In genomic region chr6:114915915-114916714, GRCm38 (mm10) we compare ENCODE assay signal across 9 mouse cellular contexts. TPM values are rescaled to one million over a fixed set of nuclear protein-coding genes. Genes with fewer than 3 reads are reported as not detected.
DNase-seq lines count a peak whose midpoint lies in the region; ATAC-seq and TF ChIP-seq lines count a peak whose summit lies in the region.
"Had no signal": no experiment of that assay in that cellular context is flagged by ENCODE, and none has a peak within 500 bp of the region (broad histone marks: within the 10 kb centered on the region; RNA-seq: fewer than 3 reads in every experiment).

No protein-coding gene starts in this region.

- no peak for TF ChIP-seq CTCF in G1E (IDR thresholded peaks at IDR 0.05; ENCODE audit: low read depth, low read length)

- 47% methylated on average over 19 of the region's 19 CpGs for WGBS in heart, embryonic 14.5 days
- WGBS in liver, embryonic 16.5 days (ENCODE audit: insufficient replicate concordance) = 33% methylated on average over 19 of the region's 19 CpGs

- peak overlapping the region; percentile 62 for H3K9ac ChIP-seq in heart, embryonic 14.5 days (ENCODE audit: low read length)
- H3K9ac ChIP-seq in liver, embryonic 16.5 days (ENCODE audit: low read depth, low read length) = no peak overlapping the region; the same call in 1 of the 2 replicates

- DNase-seq in 416B (ENCODE audit: low read depth) (peak; percentile 77), G1E (ENCODE audit: low spot score) (peak; percentile 29)
- DNase-seq in cerebellum, adult 11 months = no peak
- no peak for DNase-seq in gastrocnemius, postnatal 36 days
- no peak for DNase-seq in spleen, postnatal 4 days (ENCODE audit: low spot score in 2 of 2)
- DNase-seq: cerebellum, postnatal 14 days had no signal

- H3K4me2 ChIP-seq in heart, embryonic 14.5 days (ENCODE audit: low read length) = peak overlapping the region; percentile 79
- peak overlapping the region; percentile 40 for H3K4me2 ChIP-seq in liver, embryonic 16.5 days (ENCODE audit: low read depth, low read length)

- H3K4me1 ChIP-seq in G1E (ENCODE audit: insufficient read depth, low read depth, low read length) = peaks cover 72% of the 10 kb centered on the region
- peaks cover 52 to 82% of the 10 kb centered on the region in 2 experiments for H3K4me1 ChIP-seq in heart, embryonic 14.5 days (ENCODE audit: control insufficient read depth in 2 of 2, insufficient read depth in 2 of 2, low read length in 2 of 2)
- peaks cover 49% of the 10 kb centered on the region for H3K4me1 ChIP-seq in liver, embryonic 16.5 days (ENCODE audit: control insufficient read depth, low read depth, low read length)

- peak; percentile 43 for ATAC-seq in G1E (ENCODE audit: extremely low read depth, insufficient number of reproducible peaks, low FRiP score, poor library complexity, severe bottlenecking)
- ATAC-seq in heart, embryonic 14.5 days (ENCODE audit: insufficient number of reproducible peaks, insufficient read depth, low FRiP score, low read depth) = no peak
- no peak for ATAC-seq in liver, embryonic 16.5 days (ENCODE audit: low read depth)
- no peak for ATAC-seq in inflammation-experienced regulatory T-cells, adult 6 months

- peaks cover 68% of the 10 kb centered on the region for H3K36me3 ChIP-seq in G1E (replicated peaks)
- peaks cover 3% of the 10 kb centered on the region; the same call in 1 of the 2 replicates for H3K36me3 ChIP-seq in heart, embryonic 14.5 days (ENCODE audit: control insufficient read depth, insufficient read depth, low read length)
- H3K36me3 ChIP-seq in liver, embryonic 16.5 days (ENCODE audit: control insufficient read depth, insufficient read depth) = no peaks in the 10 kb centered on the region

- peak overlapping the region in 1 of 2 experiments; percentile 67; a peak in 2 of 4 replicates for H3K27ac ChIP-seq in heart, embryonic 14.5 days (replicated peaks in 1 of 2; ENCODE audit: control insufficient read depth in 1 of 2, insufficient read depth in 1 of 2, low read depth in 2 of 2, low read length in 2 of 2)
- peak overlapping the region; percentile 55 for H3K27ac ChIP-seq in liver, embryonic 16.5 days (ENCODE audit: low read length)

- no peaks in the 10 kb centered on the region for H3K9me3 ChIP-seq in G1E (replicated peaks)
- H3K9me3 ChIP-seq in heart, embryonic 14.5 days (ENCODE audit: control insufficient read depth, low read length) = no peaks in the 10 kb centered on the region
- H3K9me3 ChIP-seq in liver, embryonic 16.5 days (replicated peaks; ENCODE audit: control insufficient read depth, low read length) = no peaks in the 10 kb centered on the region

- no peaks in the 10 kb centered on the region for H3K27me3 ChIP-seq in G1E (ENCODE audit: insufficient read depth, low read length)
- no peaks in the 10 kb centered on the region for H3K27me3 ChIP-seq in heart, embryonic 14.5 days (ENCODE audit: control insufficient read depth, insufficient read depth, low read length)
- H3K27me3 ChIP-seq in liver, embryonic 16.5 days (ENCODE audit: control insufficient read depth, insufficient read depth, low read depth, low read length) = no peaks in the 10 kb centered on the region

- H3K4me3 ChIP-seq in G1E (ENCODE audit: low read depth, low read length) = no peak overlapping the region; the same call in 1 of the 2 replicates
- peak overlapping the region; percentile 12 to 15; a peak in 2 of 4 replicates for H3K4me3 ChIP-seq in heart, embryonic 14.5 days (ENCODE audit: control insufficient read depth in 1 of 2, insufficient read depth in 1 of 2, low read depth in 1 of 2, low read length in 2 of 2)
- peak overlapping the region; percentile 14; the same call in 1 of the 2 replicates for H3K4me3 ChIP-seq in liver, embryonic 16.5 days (ENCODE audit: low read depth, low read length)

- intact Hi-C loops in gastrocnemius, postnatal 36 days (cut with DNase I) = no loop called here

RNA-seq across cellular contexts. Expression of gene Vgll4, which starts 53.7 kb away (rescaled TPM):
- 22.9 and 33.3 TPM in 2 replicates for total RNA-seq in G1E (2014; fragmentation: Nextera tagmentation)
- total RNA-seq in G1E (2017) = 34.6 and 35.0 TPM in 2 replicates
- 39.4 and 40.7 TPM in 2 replicates for polyA plus RNA-seq in G1E (2012)
- polyA plus RNA-seq in heart, embryonic 14.5 days (2014; fragmentation: Nextera tagmentation; extraction: Ambion mirVana) = 49.7 and 52.7 TPM in 2 replicates
- 10.0 TPM in 2 replicates for polyA plus RNA-seq in liver, embryonic 16.5 days (2015; fragmentation: Nextera tagmentation; extraction: Ambion mirVana)
- 10 to 100 TPM; 13.4 to 14.5 TPM for total RNA-seq in gastrocnemius, postnatal 36 days (2021)
- polyA plus RNA-seq in inflammation-experienced regulatory T-cells, adult 6 months (2017; shearing (Covaris generic)) = 100 to 1,000 TPM; 118 to 183 (median 152) TPM

Comparison
In these comparisons a context has a peak if more than half of its experiments do, and no peak if none do; other contexts are left out.
1. DNase-seq: peak in 416B (single experiment) and G1E (single experiment); none in cerebellum, adult 11 months (single experiment), gastrocnemius, postnatal 36 days (0 of 2) and spleen, postnatal 4 days (0 of 2).